Mouse (Mus musculus) MEL (cell line): ENCODE data around the gene Macf1. TPM values are rescaled to one million over a fixed set of nuclear protein-coding genes. Genes with fewer than 3 reads are reported as not detected.

ENCODE experiments used
- DNase-seq: peaks from one replicate; pipeline ENCODE4 v3.0.0; 2011; ENCODE audit warnings: low read depth, low spot score
- H3K27ac ChIP-seq: 2 replicates; pipeline ENCODE4 v1.5.1; 2012; ENCODE audit warnings: low read depth, mild to moderate bottlenecking, control low read depth, low read length, moderate library complexity; ENCODE audit not compliant: control insufficient read depth
- H3K27me3 ChIP-seq, 2 experiments: fragments of 150-350 bp in 1 of 2; sonication (generic) in 1 of 2; 2 replicates each; pipeline ENCODE4 v1.6.1; 2012; ENCODE audit warnings: low read length in 2 of 2, mild to moderate bottlenecking in 2 of 2, improper control_type of control experiment in 1 of 2, moderate library complexity in 1 of 2; ENCODE audit not compliant: insufficient read depth in 2 of 2, control insufficient read depth in 1 of 2
- H3K36me3 ChIP-seq, 2 experiments: 2 replicates each; pipeline ENCODE4 v1.6.1; 2012 to 2014; ENCODE audit warnings: low read length in 2 of 2, improper control_type of control experiment in 1 of 2, inconsistent platforms in 1 of 2, mild to moderate bottlenecking in 1 of 2; ENCODE audit not compliant: insufficient read depth in 2 of 2, control insufficient read depth in 1 of 2
- H3K4me1 ChIP-seq, 2 experiments: fragments of 150-350 bp in 1 of 2; sonication (generic) in 1 of 2; 2 replicates each; pipeline ENCODE4 v1.6.1; 2012; ENCODE audit warnings: low read length in 2 of 2, improper control_type of control experiment in 1 of 2, mild to moderate bottlenecking in 1 of 2; ENCODE audit not compliant: insufficient read depth in 2 of 2, control insufficient read depth in 1 of 2
- H3K4me3 ChIP-seq, 2 experiments: fragments of 150-350 bp in 1 of 2; sonication (generic) in 1 of 2; 2 replicates each; pipeline ENCODE4 v1.5.1; 2012; ENCODE audit warnings: low read depth in 2 of 2, low read length in 2 of 2, mild to moderate bottlenecking in 2 of 2, moderate library complexity in 2 of 2, control low read depth in 1 of 2, improper control_type of control experiment in 1 of 2; ENCODE audit not compliant: control insufficient read depth in 1 of 2, insufficient read depth in 1 of 2
- H3K79me2 ChIP-seq: 2 replicates; pipeline ENCODE4 v1.6.1; 2012; ENCODE audit warnings: mild to moderate bottlenecking, low read length, moderate library complexity; ENCODE audit not compliant: control insufficient read depth, poor library complexity, insufficient read depth
- H3K9ac ChIP-seq: 2 replicates; pipeline ENCODE4 v1.6.1; 2012; ENCODE audit warnings: low read depth, mild to moderate bottlenecking, control low read depth, low read length, moderate library complexity; ENCODE audit not compliant: control insufficient read depth, poor library complexity, severe bottlenecking
- H3K9me3 ChIP-seq: fragments of 150-350 bp; sonication (generic); replicated peaks from 2 replicates; pipeline ENCODE4 v1.6.1; 2012; ENCODE audit warnings: mild to moderate bottlenecking, low read length, improper control_type of control experiment, moderate library complexity; ENCODE audit not compliant: insufficient read depth
- BHLHE40 ChIP-seq: IDR thresholded peaks from 2 replicates; pipeline ENCODE4 v1.6.1; 2012; ENCODE audit warnings: low read depth, mild to moderate bottlenecking, inconsistent platforms, low read length, improper control_type of control experiment, borderline replicate concordance
- E2F4 ChIP-seq: IDR thresholded peaks from 2 replicates; pipeline ENCODE4 v1.6.1; 2011; ENCODE audit warnings: low read depth, low read length, improper control_type of control experiment, borderline replicate concordance
- JUND ChIP-seq: IDR thresholded peaks from 2 replicates; pipeline ENCODE4 v1.6.1; 2011; ENCODE audit warnings: low read depth, mild to moderate bottlenecking, improper control_type of control experiment, low read length
- MAFK ChIP-seq: IDR thresholded peaks from 2 replicates; pipeline ENCODE4 v1.6.1; 2011; ENCODE audit warnings: low read depth, mild to moderate bottlenecking, low read length, improper control_type of control experiment, borderline replicate concordance
- MAX ChIP-seq: IDR thresholded peaks from 2 replicates; pipeline ENCODE4 v1.6.1; 2011; ENCODE audit warnings: low read length, improper control_type of control experiment
- MAZ ChIP-seq: IDR thresholded peaks from 2 replicates; pipeline ENCODE4 v1.6.1; 2012; ENCODE audit warnings: low read depth, mild to moderate bottlenecking, inconsistent platforms, low read length, improper control_type of control experiment
- MEF2A ChIP-seq: IDR thresholded peaks from 2 replicates; pipeline ENCODE4 v1.6.1; 2014; ENCODE audit warnings: low read depth, mild to moderate bottlenecking, inconsistent platforms, low read length, improper control_type of control experiment; ENCODE audit not compliant: poor library complexity, insufficient replicate concordance, severe bottlenecking; ENCODE audit errors: extremely low read depth
- MYB ChIP-seq: IDR thresholded peaks from 2 replicates; pipeline ENCODE4 v1.6.1; 2011; ENCODE audit warnings: mild to moderate bottlenecking, low read depth, low read length, improper control_type of control experiment
- MYC ChIP-seq: IDR thresholded peaks from 2 replicates; pipeline ENCODE4 v1.6.1; 2011; ENCODE audit warnings: low read depth, mild to moderate bottlenecking, low read length, improper control_type of control experiment, moderate library complexity
- POLR2AphosphoS2 ChIP-seq: IDR thresholded peaks from 2 replicates; pipeline ENCODE4 v1.6.1; 2011; ENCODE audit warnings: low read length, improper control_type of control experiment
- RCOR1 ChIP-seq: IDR thresholded peaks from 2 replicates; pipeline ENCODE4 v1.6.1; 2012; ENCODE audit warnings: low read depth, mild to moderate bottlenecking, inconsistent platforms, low read length, improper control_type of control experiment
- SIN3A ChIP-seq: IDR thresholded peaks from 2 replicates; pipeline ENCODE4 v1.6.1; 2012; ENCODE audit warnings: low read length, improper control_type of control experiment, inconsistent platforms
- TBP ChIP-seq: IDR thresholded peaks from 2 replicates; pipeline ENCODE4 v1.8.0; 2011; ENCODE audit warnings: low read depth, low read length, improper control_type of control experiment
- TCF12 ChIP-seq: IDR thresholded peaks from 2 replicates; pipeline ENCODE4 v1.6.1; 2014; ENCODE audit warnings: low read depth, mild to moderate bottlenecking, inconsistent platforms, low read length, improper control_type of control experiment, moderate library complexity
- USF1 ChIP-seq: IDR thresholded peaks from 2 replicates; pipeline ENCODE4 v1.6.1; 2014; ENCODE audit warnings: low read depth, mild to moderate bottlenecking, inconsistent platforms, low read length, improper control_type of control experiment, moderate library complexity
- ZMIZ1 ChIP-seq: IDR thresholded peaks from 2 replicates; pipeline ENCODE4 v1.6.1; 2012; ENCODE audit warnings: low read depth, mild to moderate bottlenecking, inconsistent platforms, low read length, improper control_type of control experiment, moderate library complexity
- polyA plus RNA-seq, 2 experiments: library from polyadenylated mRNA; stranded (reverse) in 1 of 2; unstranded in 1 of 2; fragments of >175 nt in 1 of 2; fragments of >200 nt in 1 of 2; gene quantifications; 2 replicates each; pipeline versions ENCODE4 v1.2.1 to v1.2.4; 2012; ENCODE audit warnings: low replicate concordance in 2 of 2, low read depth in 1 of 2; ENCODE audit not compliant: insufficient read length in 2 of 2, insufficient read depth in 1 of 2, missing spikeins in 1 of 2
- total RNA-seq: library from RNA; depleted of rRNA; stranded (reverse); fragments of 300-350 nt; gene quantifications from 2 replicates; pipeline ENCODE4 v1.2.3, GENCODE M21; 2012

Macf1 gene
- total and polyA plus RNA-seq, 3 experiments: 18.5 to 71.4 (median 60.8) TPM

- no peaks in the 10 kb centered on the region for H3K9me3 ChIP-seq
- TF ChIP-seq MEF2A (no peak), RCOR1 (no peak), ZMIZ1 (no peak), BHLHE40 (no peak), TCF12 (no peak), TBP (no peak), MAZ (no peak), MAX (no peak), MYC (no peak), MAFK (no peak), USF1 (no peak), POLR2AphosphoS2 (no peak), E2F4 (no peak), SIN3A (no peak), MYB (no peak)
- TF ChIP-seq, all 39 proteins: peak for 0
- Histone ChIP-seq H3K9ac (peak overlapping the region; percentile 19; the same call in 1 of the 2 replicates), H3K4me3 (no peak overlapping the region; a peak in 1 of 4 replicates), H3K79me2 (peaks cover 40% of the 10 kb centered on the region), H3K36me3 (peaks cover 0 to 52% of the 10 kb centered on the region in 2 experiments; a peak in 2 of 4 replicates), H3K27me3 (no peaks in the 10 kb centered on the region), H3K4me1 (peaks cover 18 to 26% of the 10 kb centered on the region in 2 experiments), H3K27ac (no peak overlapping the region)
- DNase-seq: no peak
Observed at GRCm38 (mm10) chr4:123407792-123408191, 276.4 kb downstream of the Macf1 start.

- Histone ChIP-seq H3K27ac (no peak overlapping the region), H3K9me3 (no peaks in the 10 kb centered on the region), H3K79me2 (peaks cover 28% of the 10 kb centered on the region), H3K4me3 (no peak overlapping the region), H3K27me3 (no peaks in the 10 kb centered on the region), H3K9ac (no peak overlapping the region), H3K36me3 (peaks cover 0 to 34% of the 10 kb centered on the region in 2 experiments; a peak in 3 of 4 replicates), H3K4me1 (peaks cover 13 to 15% of the 10 kb centered on the region in 2 experiments)
- TF ChIP-seq RCOR1 (no peak), MYB (no peak), JUND (no peak)
- no peak for DNase-seq
Observed at GRCm38 (mm10) chr4:123404056-123404455, 280.1 kb downstream of the Macf1 start.
